Mouse (Mus musculus): ENCODE results near the gene St5. TPM values are rescaled to one million over a fixed set of nuclear protein-coding genes. Genes with fewer than 3 reads are reported as not detected.

The St5 gene
- total RNA-seq, 1 experiment from 2014 or later: 11.9 TPM

DNA sequence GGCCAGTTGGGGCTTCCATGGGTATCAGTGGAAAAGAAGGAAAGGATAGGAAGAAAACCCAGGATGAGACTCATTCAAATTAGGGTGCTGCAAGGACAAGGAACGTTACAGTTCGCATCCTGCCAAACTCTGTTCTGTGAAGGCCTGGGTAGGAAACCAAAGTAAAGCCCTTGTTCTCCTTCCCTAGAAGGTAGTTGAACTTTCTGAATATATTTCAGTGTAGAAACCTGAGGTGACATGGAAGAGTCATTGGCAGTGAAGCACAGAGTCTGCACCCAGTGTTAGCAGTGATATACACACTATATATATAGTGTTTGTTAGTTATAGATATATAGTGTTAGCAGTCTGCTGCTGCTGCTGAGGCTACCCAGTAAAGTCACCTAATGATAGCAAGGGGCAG, 180.1 kb downstream of the St5 start:
- ATAC-seq (replicated peaks; ENCODE audit: insufficient number of reproducible peaks, low FRiP score, low TSS enrichment, poor library complexity, severe bottlenecking): no peak

GRCm38 (mm10) chr7:109522084-109522483, 181.3 kb downstream of the St5 start:
- ATAC-seq (replicated peaks; ENCODE audit: insufficient number of reproducible peaks, low FRiP score, low TSS enrichment, poor library complexity, severe bottlenecking): no peak

DNA sequence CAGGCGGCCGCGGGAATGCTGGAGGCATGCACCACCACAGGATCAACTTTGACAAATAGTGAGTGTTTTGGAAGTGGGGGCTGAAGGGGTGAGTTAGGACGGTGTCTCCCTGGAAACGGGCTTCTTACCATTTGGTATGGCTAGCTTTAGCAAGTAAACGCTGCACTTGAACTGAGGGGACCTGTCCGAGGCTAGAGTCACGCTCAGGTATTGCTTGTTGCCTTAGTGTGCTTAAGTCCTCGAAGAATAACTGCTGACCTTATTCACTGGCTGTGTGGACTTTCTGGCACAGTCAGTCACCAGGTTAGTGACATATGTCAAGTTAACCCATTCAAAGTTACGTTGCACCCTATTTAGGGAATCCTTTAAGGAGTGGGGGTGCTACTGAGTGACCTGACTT, 183.5 kb downstream of the St5 start:
- no peak for ATAC-seq (replicated peaks; ENCODE audit: insufficient number of reproducible peaks, low FRiP score, low TSS enrichment, poor library complexity, severe bottlenecking)

DNA sequence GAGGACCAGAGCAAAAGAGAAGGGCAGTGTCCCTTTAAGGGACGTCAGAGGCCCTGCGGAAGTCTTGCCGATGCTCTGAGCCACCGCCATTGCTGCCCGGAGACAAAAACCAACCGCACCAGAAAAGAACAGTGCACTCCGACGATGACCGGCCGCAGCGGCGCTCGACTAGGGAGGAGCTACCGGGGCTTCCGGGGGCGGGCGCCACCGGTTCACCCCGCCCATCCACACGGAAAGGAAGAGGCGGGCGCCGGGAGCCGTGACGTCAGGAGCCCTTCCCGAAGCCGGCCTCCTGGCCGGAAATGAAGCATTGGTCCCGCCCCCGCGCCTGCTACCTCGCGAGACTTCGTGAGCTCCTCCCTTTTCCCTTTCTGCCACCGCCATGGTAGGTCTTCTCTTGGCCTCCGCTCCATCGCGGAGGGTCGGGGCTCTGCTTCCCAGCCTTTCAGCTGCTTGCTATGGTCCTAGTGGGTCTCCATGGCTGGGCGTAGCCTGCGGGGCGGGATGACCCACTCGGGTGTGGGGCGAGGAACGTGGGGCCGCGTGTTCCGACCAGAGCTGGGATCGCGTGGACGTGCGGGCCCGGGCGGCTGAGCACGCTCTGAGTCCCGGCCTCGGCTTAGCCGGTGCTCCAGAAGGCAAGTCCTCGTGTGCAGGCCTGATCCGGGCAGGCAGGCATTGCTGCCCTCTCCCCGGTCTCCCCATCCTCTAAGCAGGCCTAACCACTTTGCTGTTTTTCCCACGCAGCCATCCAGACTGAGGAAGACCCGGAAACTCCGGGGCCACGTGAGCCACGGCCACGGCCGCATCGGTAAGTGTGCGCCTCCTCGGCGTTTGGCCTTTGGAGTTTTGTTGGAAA, 184.3 kb downstream of the St5 start, which contains the start of gene Rpl27a:
Gene Rpl27a (plus strand): TSS at position 310 of the 859 bp plus-strand sequence.
- peak; percentile 93 for ATAC-seq (replicated peaks; ENCODE audit: insufficient number of reproducible peaks, low FRiP score, low TSS enrichment, poor library complexity, severe bottlenecking)

- no peak for ATAC-seq (replicated peaks; ENCODE audit: insufficient number of reproducible peaks, low FRiP score, low TSS enrichment, poor library complexity, severe bottlenecking)
Measured at GRCm38 (mm10) chr7:109518036-109518681, 185.2 kb downstream of the St5 start.

- no peak for ATAC-seq (replicated peaks; ENCODE audit: insufficient number of reproducible peaks, low FRiP score, low TSS enrichment, poor library complexity, severe bottlenecking)
Measured at GRCm38 (mm10) chr7:109516500-109516899, 186.9 kb downstream of the St5 start.

GRCm38 (mm10) chr7:109511838-109512237, 191.6 kb downstream of the St5 start:
- ATAC-seq (replicated peaks; ENCODE audit: insufficient number of reproducible peaks, low FRiP score, low TSS enrichment, poor library complexity, severe bottlenecking): no peak

GRCm38 (mm10) chr7:109510799-109511198, 192.6 kb downstream of the St5 start:
- ATAC-seq (replicated peaks; ENCODE audit: insufficient number of reproducible peaks, low FRiP score, low TSS enrichment, poor library complexity, severe bottlenecking): no peak

- ATAC-seq (replicated peaks; ENCODE audit: insufficient number of reproducible peaks, low FRiP score, low TSS enrichment, poor library complexity, severe bottlenecking): no peak
Measured at GRCm38 (mm10) chr7:109508034-109508433, 195.4 kb downstream of the St5 start, which contains the start of gene Trim66. TSS of gene Trim66 (minus strand) at chr7:109508134.

DNA sequence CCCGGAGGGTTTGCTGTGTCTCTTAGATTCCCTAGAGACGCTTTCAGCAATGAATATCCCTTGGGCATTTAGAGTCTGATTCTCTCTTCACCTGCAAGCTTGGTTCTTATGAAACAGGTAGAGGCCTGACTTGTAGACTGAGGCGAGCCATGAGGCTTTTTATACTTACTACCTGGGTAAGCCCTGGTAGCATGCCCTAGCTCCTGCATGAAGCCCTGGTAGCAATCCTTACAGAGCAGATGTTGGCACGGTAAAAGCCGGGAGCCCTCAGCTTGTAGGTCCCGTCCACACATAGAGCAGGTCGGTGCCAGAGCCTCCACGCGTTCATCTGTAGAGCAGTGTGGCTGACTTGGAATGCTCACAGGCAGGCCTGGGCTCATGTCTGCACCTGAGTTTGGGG, 195.8 kb downstream of the St5 start:
- no peak for ATAC-seq (replicated peaks; ENCODE audit: insufficient number of reproducible peaks, low FRiP score, low TSS enrichment, poor library complexity, severe bottlenecking)

GRCm38 (mm10) chr7:109507119-109507518, 196.3 kb downstream of the St5 start:
- ATAC-seq (replicated peaks; ENCODE audit: insufficient number of reproducible peaks, low FRiP score, low TSS enrichment, poor library complexity, severe bottlenecking): no peak

GRCm38 (mm10) chr7:109497507-109497906, 205.9 kb downstream of the St5 start:
- no peak for ATAC-seq (replicated peaks; ENCODE audit: insufficient number of reproducible peaks, low FRiP score, low TSS enrichment, poor library complexity, severe bottlenecking)

- ATAC-seq (replicated peaks; ENCODE audit: insufficient number of reproducible peaks, low FRiP score, low TSS enrichment, poor library complexity, severe bottlenecking): no peak
Measured at GRCm38 (mm10) chr7:109493319-109494316, 209.8 kb downstream of the St5 start.

- ATAC-seq (replicated peaks; ENCODE audit: insufficient number of reproducible peaks, low FRiP score, low TSS enrichment, poor library complexity, severe bottlenecking): no peak
Measured at GRCm38 (mm10) chr7:109492616-109493318, 210.6 kb downstream of the St5 start.

DNA sequence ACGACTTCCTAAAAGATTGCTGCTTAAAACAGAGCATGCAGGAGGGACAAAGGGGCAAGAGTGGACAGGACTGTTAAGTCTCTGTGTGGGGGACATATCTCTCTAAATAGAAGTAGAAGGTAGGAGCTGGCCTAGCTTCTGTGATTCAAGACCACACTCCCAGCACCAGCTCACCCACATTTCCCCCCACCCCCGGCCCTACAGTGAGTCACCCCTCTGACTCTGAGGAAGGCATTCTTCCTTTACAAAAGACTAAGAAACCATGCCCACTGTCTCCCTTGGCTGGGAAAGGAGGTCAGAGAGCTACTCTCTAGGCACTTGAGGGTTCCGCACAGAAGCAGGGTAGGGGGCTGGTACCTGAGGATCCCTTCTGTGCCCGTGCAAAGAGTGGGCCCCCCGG, 219.2 kb downstream of the St5 start:
- ATAC-seq (replicated peaks; ENCODE audit: insufficient number of reproducible peaks, low FRiP score, low TSS enrichment, poor library complexity, severe bottlenecking): no peak

DNA sequence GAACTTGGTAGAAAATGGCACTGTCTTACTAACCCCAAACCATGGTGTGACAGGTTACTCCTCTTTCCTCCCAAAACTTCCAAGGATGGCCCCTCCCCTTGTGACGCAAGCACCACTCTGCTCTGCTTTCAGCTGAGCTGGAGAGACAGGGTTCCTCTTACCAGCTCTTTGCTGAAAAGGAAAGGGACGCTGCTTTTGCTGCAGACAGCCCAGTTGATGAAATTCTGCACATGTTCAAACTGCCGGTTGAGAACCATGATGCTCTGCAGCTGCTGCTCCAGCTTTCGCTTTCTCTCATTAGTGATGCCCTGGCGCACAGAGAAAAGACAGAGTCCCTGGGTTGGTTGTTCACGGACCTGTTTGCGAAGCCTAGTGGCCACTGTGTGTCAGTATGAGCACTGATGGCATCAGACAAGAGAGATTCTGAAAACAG, 222.6 kb downstream of the St5 start:
- no peak for ATAC-seq (replicated peaks; ENCODE audit: insufficient number of reproducible peaks, low FRiP score, low TSS enrichment, poor library complexity, severe bottlenecking)

GRCm38 (mm10) chr7:109477926-109478325, 225.5 kb downstream of the St5 start:
- no peak for ATAC-seq (replicated peaks; ENCODE audit: insufficient number of reproducible peaks, low FRiP score, low TSS enrichment, poor library complexity, severe bottlenecking)

Measured in monocyte, adult 5-6 weeks (primary cell).